Mouse (Mus musculus) kidney, adult 2 months (tissue): ENCODE measurements around the gene Hk2. TPM values are rescaled to one million over a fixed set of nuclear protein-coding genes. Genes with fewer than 3 reads are reported as not detected.

Source experiments
- DNase-seq: peaks from one replicate; pipeline ENCODE4 v3.0.0; 2021
- H3K27ac ChIP-seq: fragments of 200-500 bp; 2 replicates; pipeline ENCODE4 v1.5.1; 2012; ENCODE audit warnings: low read depth, low read length, control low read depth, inconsistent platforms; ENCODE audit not compliant: insufficient read depth
- H3K27me3 ChIP-seq: fragments of 200-500 bp; replicated peaks from 2 replicates; pipeline ENCODE4 v1.6.1; 2012; ENCODE audit warnings: mild to moderate bottlenecking, moderate library complexity, low read length, inconsistent platforms; ENCODE audit not compliant: control insufficient read depth, insufficient read depth
- H3K36me3 ChIP-seq: fragments of 200-500 bp; 2 replicates; pipeline ENCODE4 v1.6.1; 2012; ENCODE audit warnings: mild to moderate bottlenecking, moderate library complexity, low read length, inconsistent platforms; ENCODE audit not compliant: control insufficient read depth, insufficient read depth
- H3K4me1 ChIP-seq: fragments of 200-500 bp; 2 replicates; pipeline ENCODE4 v1.6.1; 2011; ENCODE audit warnings: low read length; ENCODE audit not compliant: control insufficient read depth, insufficient read depth
- H3K4me3 ChIP-seq: fragments of 200-500 bp; 2 replicates; pipeline ENCODE4 v1.5.1; 2011; ENCODE audit warnings: mild to moderate bottlenecking, low read depth, low read length, control low read depth; ENCODE audit not compliant: insufficient read depth
- CTCF ChIP-seq: fragments of 200-500 bp; conservative IDR thresholded peaks from 2 replicates; pipeline ENCODE4 v1.5.1; 2011; ENCODE audit warnings: low read depth, mild to moderate bottlenecking, control low read depth, low read length, moderate library complexity, mixed read lengths; ENCODE audit not compliant: insufficient read depth, insufficient read length
- POLR2A ChIP-seq: fragments of 200-500 bp; IDR thresholded peaks from one replicate; pipeline ENCODE4 v1.6.1; 2011; ENCODE audit warnings: low read depth, low read length, control low read depth
- WGBS: fragments of 180-500 bp; shearing (Covaris S2); methylation state at CpG from one replicate; pipeline ENCODE4 v1.1.7; 2018; 5-methylcytosine and 5-hydroxymethylcytosine counted together
- polyA plus RNA-seq: library from polyadenylated mRNA; depleted of rRNA; stranded (reverse); fragments of >200 nt; gene quantifications from 2 replicates; pipeline ENCODE4 v1.2.3, GENCODE M21; 2012

The Hk2 gene
- polyA plus RNA-seq, 1 experiment: 6.1 TPM

DNA sequence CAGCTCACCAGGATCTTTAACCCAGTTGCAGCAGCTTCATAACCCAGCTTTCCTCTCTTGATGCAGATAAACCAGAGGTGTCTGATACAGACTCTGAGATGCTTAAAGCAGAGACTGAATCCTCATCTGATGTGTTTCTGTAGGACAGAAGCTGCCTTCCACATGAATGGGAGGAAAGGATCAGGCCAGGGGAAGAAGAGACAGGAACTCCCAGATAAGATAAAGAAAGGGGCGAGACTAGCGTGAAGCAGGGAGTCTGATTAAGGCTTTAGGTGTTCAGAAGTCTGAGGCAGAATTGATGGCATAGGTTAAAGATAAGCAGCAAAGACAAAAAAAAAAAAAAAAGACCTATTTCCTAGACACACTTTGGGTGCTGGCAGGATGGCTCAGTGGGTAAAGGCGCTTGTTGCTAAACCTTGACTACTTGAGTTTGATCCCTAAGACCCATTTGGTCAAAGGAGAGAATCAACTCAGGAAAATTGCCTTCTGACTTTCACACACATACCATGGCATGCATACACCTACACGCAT lies 2.9 kb upstream of the Hk2 start:
- WGBS: 95% methylated on average over 4 of the region's 4 CpGs

DNA sequence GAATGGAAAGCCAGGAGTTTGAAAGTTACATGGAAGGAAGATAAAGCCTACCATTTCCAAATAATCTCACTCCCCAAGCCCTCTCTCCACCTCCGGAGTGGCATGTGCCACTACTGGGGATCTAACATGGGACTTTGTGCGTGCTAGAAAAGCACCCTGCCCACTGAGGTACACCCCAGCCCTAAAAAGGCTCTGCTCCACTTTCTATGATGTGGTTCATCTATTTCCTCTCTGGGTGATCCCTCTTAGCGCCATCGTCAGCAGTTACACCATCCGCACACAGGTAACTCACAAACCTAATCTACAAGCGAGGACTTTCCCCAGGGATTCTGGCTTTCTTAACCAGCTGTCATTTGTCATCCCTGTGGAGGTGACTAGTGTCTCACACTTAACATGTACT lies 1.1 kb upstream of the Hk2 start:
- Histone ChIP-seq H3K4me3 (no peak overlapping the region), H3K27me3 (0 out of 2 replicates have a peak, but pooled peaks cover 2% of the 10 kb centered on the region), H3K36me3 (no peaks in the 10 kb centered on the region), H3K4me1 (0 out of 2 replicates have a peak, but pooled peaks cover 6% of the 10 kb centered on the region), H3K27ac (no peak overlapping the region)
- 91% methylated on average over 6 of the region's 6 CpGs for WGBS
- no peak for TF ChIP-seq CTCF
- TF ChIP-seq POLR2A: no peak
- DNase-seq: no peak

More for the DNA sequence above, 2.9 kb upstream of the Hk2 start:
- H3K4me1 ChIP-seq: 0 out of 2 replicates have a peak, but pooled peaks cover 6% of the 10 kb centered on the region
- TF ChIP-seq POLR2A (no peak), CTCF (no peak)
- H3K4me3 ChIP-seq: no peak overlapping the region
- 0 out of 2 replicates have a peak, but pooled peaks cover 2% of the 10 kb centered on the region for H3K27me3 ChIP-seq
- H3K27ac ChIP-seq: no peak overlapping the region
- H3K36me3 ChIP-seq: no peaks in the 10 kb centered on the region
- no peak for DNase-seq

GRCm38 (mm10) chr6:82773261-82774131 lies 758 bp downstream of the Hk2 start:
- TF ChIP-seq CTCF (no peak), POLR2A (no peak)
- Histone ChIP-seq H3K4me1 (0 out of 2 replicates have a peak, but pooled peaks cover 6% of the 10 kb centered on the region), H3K36me3 (no peaks in the 10 kb centered on the region), H3K27me3 (0 out of 2 replicates have a peak, but pooled peaks cover 2% of the 10 kb centered on the region), H3K4me3 (peak overlapping the region; percentile 27), H3K27ac (no peak overlapping the region)
- WGBS: under 1% methylated on average over 68 of the region's 68 CpGs
- DNase-seq: peak; percentile 19

DNA sequence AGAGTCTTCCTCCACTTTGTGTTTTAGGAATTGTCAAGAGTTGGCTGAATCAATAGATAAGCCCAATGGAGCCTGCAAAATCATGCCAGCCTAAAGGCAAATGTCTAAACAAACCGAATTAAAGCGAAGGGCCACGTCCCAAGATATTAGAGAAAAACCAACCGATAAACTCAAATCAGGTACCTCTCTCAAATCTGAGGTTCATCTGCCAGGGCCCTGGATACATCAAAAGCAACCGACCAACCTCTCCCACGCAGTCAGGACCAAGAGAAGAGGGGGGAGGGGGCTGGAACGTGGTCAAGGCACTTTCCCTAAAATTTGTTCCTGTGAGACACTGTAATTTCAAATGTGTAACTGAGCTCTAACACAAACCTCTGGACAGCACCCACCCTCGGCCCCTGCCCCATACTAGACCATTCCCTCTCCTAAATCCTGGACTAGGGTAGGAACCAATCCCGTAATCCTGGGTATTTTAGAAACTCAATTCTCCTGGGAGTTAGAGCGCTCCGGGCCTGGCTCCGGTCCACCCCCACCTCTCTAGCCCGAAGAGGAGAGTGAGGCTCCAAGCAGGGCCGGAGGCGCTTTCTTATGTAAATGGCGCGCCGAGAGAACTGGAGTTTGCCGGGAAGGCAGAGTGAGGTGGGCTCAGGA lies 1.7 kb downstream of the Hk2 start:
- no peak for TF ChIP-seq POLR2A
- TF ChIP-seq CTCF: no peak
- Histone ChIP-seq H3K36me3 (no peaks in the 10 kb centered on the region), H3K4me1 (0 out of 2 replicates have a peak, but pooled peaks cover 6% of the 10 kb centered on the region), H3K27ac (no peak overlapping the region), H3K27me3 (0 out of 2 replicates have a peak, but pooled peaks cover 2% of the 10 kb centered on the region), H3K4me3 (peak overlapping the region; percentile 27)
- 17% methylated on average over 19 of the region's 19 CpGs for WGBS
- DNase-seq: no peak

- H3K4me3 ChIP-seq: no peak overlapping the region
- no peaks in the 10 kb centered on the region for H3K36me3 ChIP-seq
- H3K27ac ChIP-seq: no peak overlapping the region
- H3K27me3 ChIP-seq: 0 out of 2 replicates have a peak, but pooled peaks cover 2% of the 10 kb centered on the region
- TF ChIP-seq CTCF: no peak
- TF ChIP-seq POLR2A: no peak
- H3K4me1 ChIP-seq: 0 out of 2 replicates have a peak, but pooled peaks cover 6% of the 10 kb centered on the region
- DNase-seq: no peak
- WGBS: 35% methylated on average over 10 of the region's 10 CpGs
Observed at GRCm38 (mm10) chr6:82771981-82772409, 2.3 kb downstream of the Hk2 start.

GRCm38 (mm10) chr6:82771059-82771458 lies 3.2 kb downstream of the Hk2 start:
- TF ChIP-seq POLR2A (no peak), CTCF (no peak)
- Histone ChIP-seq H3K27ac (no peak overlapping the region), H3K4me3 (no peak overlapping the region), H3K27me3 (0 out of 2 replicates have a peak, but pooled peaks cover 2% of the 10 kb centered on the region), H3K4me1 (0 out of 2 replicates have a peak, but pooled peaks cover 6% of the 10 kb centered on the region), H3K36me3 (no peaks in the 10 kb centered on the region)
- 59% methylated on average over 9 of the region's 9 CpGs for WGBS
- DNase-seq: no peak
